15 mouse cellular contexts compared by ENCODE assay signal in the genomic region with DNA sequence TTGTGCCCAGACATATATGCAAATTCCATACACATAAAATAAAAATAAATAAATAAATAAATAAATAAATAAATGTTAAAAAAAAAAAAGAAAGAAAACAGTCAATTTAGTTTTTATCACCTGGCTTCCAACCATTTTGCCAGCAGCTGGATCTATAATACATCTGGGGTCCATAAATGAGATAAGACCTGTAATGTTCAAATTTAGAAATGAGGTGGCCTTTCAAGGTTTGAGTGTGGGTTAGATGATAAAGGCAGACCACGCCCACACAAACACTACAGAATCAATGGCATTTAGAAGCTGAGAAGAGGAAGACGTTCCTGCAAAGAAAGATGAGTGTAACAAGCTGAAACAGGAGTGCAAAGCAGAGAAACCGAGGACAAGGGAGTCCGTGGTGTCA. TPM values are rescaled to one million over a fixed set of nuclear protein-coding genes. Genes with fewer than 3 reads are reported as not detected.
"Had no signal": no experiment of that assay in that cellular context is flagged by ENCODE, and none has a peak within 500 bp of the region (broad histone marks: within the 10 kb centered on the region; RNA-seq: fewer than 3 reads in every experiment).

No protein-coding gene starts in this region.

- H3K9me3 ChIP-seq: kidney, embryonic 15.5 days; limb, embryonic 12.5 days; midbrain, embryonic 10.5 days; neural tube, embryonic 13.5 days had no signal

- H3K36me3 ChIP-seq: kidney, embryonic 15.5 days; limb, embryonic 12.5 days; midbrain, embryonic 10.5 days; neural tube, embryonic 13.5 days had no signal

- H3K4me2 ChIP-seq: kidney, embryonic 15.5 days; limb, embryonic 12.5 days; neural tube, embryonic 13.5 days had no signal

- H3K9ac ChIP-seq: kidney, embryonic 15.5 days; limb, embryonic 12.5 days; neural tube, embryonic 13.5 days had no signal

- DNase-seq: kidney, adult 2 months; kidney, postnatal 36 days; layer of hippocampus, adult 9-11 months; layer of hippocampus, postnatal 36 days; right cerebral cortex, adult 18-20 months; right cerebral cortex, postnatal 25 days; thymus, adult 18-20 months; thymus, postnatal 14 days had no signal

- H3K27ac ChIP-seq: kidney, embryonic 15.5 days; limb, embryonic 12.5 days; midbrain, embryonic 10.5 days; neural tube, embryonic 13.5 days had no signal

- H3K4me3 ChIP-seq: kidney, embryonic 15.5 days; limb, embryonic 12.5 days; midbrain, embryonic 10.5 days; neural tube, embryonic 13.5 days had no signal

- ATAC-seq: intestine, embryonic 16.5 days; midbrain, embryonic 16.5 days had no signal

RNA-seq across cellular contexts. Expression of a gene that starts 48.4 kb away (rescaled TPM):
- polyA plus RNA-seq: stomach, embryonic 14.5 days had no signal
